Mouse (Mus musculus) induced T-regulatory cell, adult 2 months (primary cell): ENCODE measurements around the gene Idh1.
A peak's percentile ranks its signal among the peaks of the same experiment; 100 is the strongest.

Source experiments
- DNase-seq: peaks from one replicate; pipeline ENCODE4 v3.0.0-alpha.2; 2012; ENCODE audit warnings: low read depth

The Idh1 gene

DNA sequence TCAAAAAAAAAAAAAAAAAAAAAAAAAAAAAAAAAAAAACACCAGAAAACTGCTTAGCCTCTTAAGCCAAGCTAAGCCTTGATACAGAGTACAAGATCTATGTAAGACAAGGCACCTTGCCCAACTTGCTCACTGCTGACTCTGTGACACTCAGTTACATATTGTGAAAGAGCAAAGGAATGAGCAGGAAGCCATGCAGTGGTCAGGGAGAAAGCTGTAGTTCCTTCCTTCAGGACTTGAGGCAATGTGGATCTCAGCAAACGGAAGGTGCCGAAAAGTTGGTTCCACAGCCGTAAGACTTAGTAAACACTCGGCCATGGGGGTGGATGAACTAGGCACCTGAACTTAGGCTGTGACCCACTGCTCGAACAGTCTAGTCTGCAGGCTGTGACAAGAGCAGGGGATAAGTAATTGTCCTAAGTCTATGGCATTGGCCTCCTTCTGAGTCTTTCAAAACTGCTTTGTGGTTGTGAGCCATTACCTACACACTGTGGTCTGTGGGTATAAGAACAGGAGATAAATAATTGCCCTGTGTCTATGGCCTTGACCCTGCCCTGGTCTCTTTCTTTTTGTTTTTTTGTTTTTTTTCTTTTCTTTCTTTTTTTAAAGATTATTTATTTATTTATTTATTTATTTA lies 72.6 kb downstream of the Idh1 start:
- no peak for DNase-seq

DNA sequence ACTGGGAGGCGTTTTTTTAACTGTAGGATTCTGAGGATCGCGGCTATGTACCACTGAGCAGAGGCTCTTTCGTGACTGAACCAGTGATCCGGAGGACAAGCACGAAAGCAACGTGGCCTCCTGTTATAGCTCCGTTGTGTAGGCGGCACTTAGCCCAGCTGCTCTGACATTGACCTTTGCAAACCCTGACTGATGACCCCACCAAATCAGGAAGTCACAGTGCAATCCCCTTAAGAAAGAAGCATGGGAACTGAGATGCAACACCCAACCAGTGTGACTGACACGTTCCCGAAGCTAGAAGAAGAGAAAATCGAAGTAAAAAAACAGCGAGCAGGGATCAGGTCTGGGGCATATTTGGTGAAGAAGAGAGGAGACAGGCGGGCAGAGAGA lies 73.5 kb downstream of the Idh1 start:
- DNase-seq: no peak

- peak; percentile 75 for DNase-seq
Observed at GRCm38 (mm10) chr1:65112031-65112806, 74.1 kb downstream of the Idh1 start.

GRCm38 (mm10) chr1:65109756-65110435 lies 76.4 kb downstream of the Idh1 start:
- no peak for DNase-seq

GRCm38 (mm10) chr1:65109196-65109595 lies 77.1 kb downstream of the Idh1 start:
- no peak for DNase-seq
